In genomic region chrX:9699815-9700214, GRCm38 (mm10) we compare ENCODE assay signal across 15 mouse cellular contexts.
A peak's percentile ranks its signal among the peaks of the same experiment; 100 is the strongest.
DNase-seq lines count a peak whose midpoint lies in the region.
"Had no signal": no experiment of that assay in that cellular context is flagged by ENCODE, and none has a peak within 500 bp of the region (broad histone marks: within the 10 kb centered on the region; RNA-seq: fewer than 3 reads in every experiment).

No protein-coding gene starts in this region.

- DNase-seq in 3T3-L1 (ENCODE audit: low read depth, low spot score): peak; percentile 85
- peak; percentile 17 for DNase-seq in A20 (ENCODE audit: low read depth, low spot score)
- peak; percentile 52 for DNase-seq in Muller cell, postnatal 12 days (ENCODE audit: inconsistent ontology term)
- no peak for DNase-seq in spleen, adult 12 weeks (ENCODE audit: low spot score)
- DNase-seq in cerebellum, adult 9-10 months: no peak
- DNase-seq in embryo, embryonic 10.5 days (ENCODE audit: low spot score): no peak
- DNase-seq: adrenal gland, postnatal 10 days; cerebellum, adult 11-12 months; cerebellum, adult 9-11 months; cerebellum, postnatal 36 days; forebrain, postnatal 0 days; gastrocnemius, postnatal 10 days; heart, adult 2 months; heart, postnatal 14 days; kidney, adult 2 months had no signal

Comparison
In these comparisons a context has a peak if more than half of its experiments do, and no peak if none do; other contexts are left out.
1. DNase-seq: peak in 3T3-L1 (single experiment), A20 (single experiment) and Muller cell, postnatal 12 days (single experiment); none in spleen, adult 12 weeks (single experiment), cerebellum, adult 9-10 months (single experiment) and embryo, embryonic 10.5 days (single experiment).